20 mouse cellular contexts compared by ENCODE assay signal in genomic region chr6:12977184-12977897, GRCm38 (mm10).
DNase-seq lines count a peak whose midpoint lies in the region; ATAC-seq lines count a peak whose summit lies in the region.
"Had no signal": no experiment of that assay in that cellular context is flagged by ENCODE, and none has a peak within 500 bp of the region (broad histone marks: within the 10 kb centered on the region; RNA-seq: fewer than 3 reads in every experiment).

No protein-coding gene starts in this region.

- no peaks in the 10 kb centered on the region for H3K9me3 ChIP-seq in forebrain, embryonic 15.5 days
- H3K9me3 ChIP-seq in hindbrain, embryonic 15.5 days: no peaks in the 10 kb centered on the region
- no peaks in the 10 kb centered on the region for H3K9me3 ChIP-seq in midbrain, embryonic 16.5 days (replicated peaks; ENCODE audit: control insufficient read depth, low read length, poor library complexity, severe bottlenecking)
- H3K9me3 ChIP-seq: heart, embryonic 13.5 days; stomach, embryonic 15.5 days had no signal

- peak; percentile 6 for DNase-seq in left cerebral cortex, postnatal 4 days
- DNase-seq in left cerebral cortex, postnatal 10 days (ENCODE audit: extremely low spot score in 1 of 2, low spot score in 2 of 2): no peak
- DNase-seq in right cerebral cortex, postnatal 25 days: no peak
- DNase-seq in heart, postnatal 25 days (ENCODE audit: low spot score): no peak
- DNase-seq in left cerebral cortex, adult 9 months (ENCODE audit: low spot score in 2 of 2): no peak
- DNase-seq: adrenal gland, postnatal 10 days; cerebellum, adult 8-10 months; gastrocnemius, adult 2 months; heart, adult 11 months; heart, postnatal 4 days; kidney, adult 11 months; kidney, postnatal 25 days; layer of hippocampus, adult 9-11 months; lung, adult 18-20 months; lung, postnatal 36 days had no signal

- H3K9ac ChIP-seq in forebrain, embryonic 15.5 days (replicated peaks): no peak overlapping the region
- no peak overlapping the region for H3K9ac ChIP-seq in hindbrain, embryonic 15.5 days
- H3K9ac ChIP-seq in midbrain, embryonic 16.5 days (ENCODE audit: low read depth, low read length): no peak overlapping the region
- H3K9ac ChIP-seq: heart, embryonic 13.5 days; stomach, embryonic 15.5 days had no signal

- no peak overlapping the region for H3K4me2 ChIP-seq in forebrain, embryonic 15.5 days (replicated peaks)
- H3K4me2 ChIP-seq in hindbrain, embryonic 15.5 days: no peak overlapping the region
- H3K4me2 ChIP-seq in midbrain, embryonic 16.5 days (ENCODE audit: low read length): no peak overlapping the region
- H3K4me2 ChIP-seq: heart, embryonic 13.5 days; stomach, embryonic 15.5 days had no signal

- intact Hi-C loops in left cerebral cortex, postnatal 4 days (cut with DNase I): no loop called here
- intact Hi-C loops in left cerebral cortex, postnatal 10 days (cut with DNase I): no loop called here
- intact Hi-C loops in heart, postnatal 25 days (cut with DNase I): no loop called here

- WGBS in forebrain, embryonic 15.5 days: 44% methylated on average over 1 of the region's 1 CpGs
- WGBS in hindbrain, embryonic 15.5 days: 44% methylated on average over 1 of the region's 1 CpGs
- WGBS in midbrain, embryonic 16.5 days: 32% methylated on average over 1 of the region's 1 CpGs

- peak; percentile 69 for ATAC-seq in forebrain, embryonic 15.5 days (replicated peaks)
- peak; percentile 81 for ATAC-seq in hindbrain, embryonic 15.5 days (ENCODE audit: low FRiP score, low read depth)
- ATAC-seq in midbrain, embryonic 16.5 days: peak; percentile 86

- H3K36me3 ChIP-seq in forebrain, embryonic 15.5 days: no peaks in the 10 kb centered on the region
- H3K36me3 ChIP-seq in hindbrain, embryonic 15.5 days: no peaks in the 10 kb centered on the region
- no peaks in the 10 kb centered on the region for H3K36me3 ChIP-seq in midbrain, embryonic 16.5 days (ENCODE audit: control insufficient read depth, insufficient read depth, low read length)
- H3K36me3 ChIP-seq: heart, embryonic 13.5 days; stomach, embryonic 15.5 days had no signal

- H3K27ac ChIP-seq in forebrain, embryonic 15.5 days (replicated peaks): no peak overlapping the region
- 0 out of 2 replicates have a peak overlapping the region, but pooled peaks have one; percentile 25 for H3K27ac ChIP-seq in hindbrain, embryonic 15.5 days (replicated peaks)
- 0 out of 2 replicates have a peak overlapping the region, but pooled peaks have one; percentile 42 for H3K27ac ChIP-seq in midbrain, embryonic 16.5 days (ENCODE audit: low read length)
- H3K27ac ChIP-seq: gastrocnemius, adult 2 months; heart, embryonic 13.5 days; stomach, embryonic 15.5 days had no signal

- peaks cover 3% of the 10 kb centered on the region; the same call in 1 of the 2 replicates for H3K4me1 ChIP-seq in forebrain, embryonic 15.5 days
- H3K4me1 ChIP-seq in hindbrain, embryonic 15.5 days (replicated peaks): peaks cover 6% of the 10 kb centered on the region; the same call in 1 of the 2 replicates
- H3K4me1 ChIP-seq in midbrain, embryonic 16.5 days (ENCODE audit: control insufficient read depth, insufficient read depth, low read length): peaks cover 6% of the 10 kb centered on the region
- H3K4me1 ChIP-seq: heart, embryonic 13.5 days; stomach, embryonic 15.5 days had no signal

- H3K4me3 ChIP-seq in forebrain, embryonic 15.5 days: no peak overlapping the region
- H3K4me3 ChIP-seq in hindbrain, embryonic 15.5 days: no peak overlapping the region
- no peak overlapping the region for H3K4me3 ChIP-seq in midbrain, embryonic 16.5 days (ENCODE audit: low read depth, low read length)
- H3K4me3 ChIP-seq: gastrocnemius, adult 2 months; heart, embryonic 13.5 days; stomach, embryonic 15.5 days had no signal

- no peaks in the 10 kb centered on the region for H3K27me3 ChIP-seq in forebrain, embryonic 15.5 days
- no peaks in the 10 kb centered on the region for H3K27me3 ChIP-seq in hindbrain, embryonic 15.5 days
- no peaks in the 10 kb centered on the region for H3K27me3 ChIP-seq in midbrain, embryonic 16.5 days (ENCODE audit: control insufficient read depth, insufficient read depth, low read depth, low read length)
- H3K27me3 ChIP-seq: heart, embryonic 13.5 days; stomach, embryonic 15.5 days had no signal
